Mouse (Mus musculus): Measurements from ENCODE around the gene Gzmn. TPM values are rescaled to one million over a fixed set of nuclear protein-coding genes. Genes with fewer than 3 reads are reported as not detected.

Gzmn gene
- total RNA-seq, 2 experiments from 2014 or later, result not detected

Other genes starting within 250 kb of the Gzmn start
- gene Cma1, start 229.9 kb downstream of the Gzmn start, total RNA-seq (2021), result not detected
- gene Cma2, start 223.6 kb downstream of the Gzmn start, total RNA-seq (2021), result not detected
- gene Mcpt1, start 156.6 kb downstream of the Gzmn start, total RNA-seq (2021), result not detected
- not detected for gene Mcpt9, start 144.1 kb downstream of the Gzmn start, total RNA-seq (2021)
- not detected for gene Mcpt2, start 132.6 kb downstream of the Gzmn start, total RNA-seq (2021)
- under 1 TPM in 1 of 2 experiments, not detected in 1; 0.30 TPM for gene Mcpt4, start 112.3 kb downstream of the Gzmn start, total RNA-seq (2021)
- gene Mcpt8, start 89.3 kb downstream of the Gzmn start, total RNA-seq (2021), result not detected
- not detected for gene Ctsg, start 72.0 kb downstream of the Gzmn start, total RNA-seq (2021)
- not detected for gene Gzme, start 54.0 kb downstream of the Gzmn start, total RNA-seq (2021)
- not detected for gene Gzmd, start 42.0 kb downstream of the Gzmn start, total RNA-seq (2021)
- gene Gzmg, start 15.0 kb downstream of the Gzmn start, total RNA-seq (2021), result not detected
- not detected for gene Gzmf, start 36.8 kb upstream of the Gzmn start, total RNA-seq (2021)
- gene Gzmc, start 60.1 kb upstream of the Gzmn start, total RNA-seq (2021), result not detected
- gene Gzmb, start 87.7 kb upstream of the Gzmn start, total RNA-seq (2021), result not detected
- under 1 TPM in 1 of 2 experiments, not detected in 1; 0.28 TPM for gene Atp12a, start 190.5 kb upstream of the Gzmn start, total RNA-seq (2021)
- under 1 TPM; 0.50 to 0.68 TPM for gene Rnf17, start 228.0 kb upstream of the Gzmn start, total RNA-seq (2021)

Measured in layer of hippocampus, adult 18-20 months (tissue).